19 mouse cellular contexts compared by ENCODE assay signal in genomic region chr3:105505161-105505872, GRCm38 (mm10). TPM values are rescaled to one million over a fixed set of nuclear protein-coding genes. Genes with fewer than 3 reads are reported as not detected.
DNase-seq lines count a peak whose midpoint lies in the region; ATAC-seq and TF ChIP-seq lines count a peak whose summit lies in the region.
"Had no signal": no experiment of that assay in that cellular context is flagged by ENCODE, and none has a peak within 500 bp of the region (broad histone marks: within the 10 kb centered on the region; RNA-seq: fewer than 3 reads in every experiment).

No protein-coding gene starts in this region.

- H3K4me3 ChIP-seq in neural tube, embryonic 11.5 days (ENCODE audit: low read depth, low read length), result no peak overlapping the region
- no peak overlapping the region for H3K4me3 ChIP-seq in forebrain, postnatal 0 days (ENCODE audit: low read depth, low read length)
- no peak overlapping the region for H3K4me3 ChIP-seq in midbrain, embryonic 11.5 days (ENCODE audit: low read depth, low read length)
- H3K4me3 ChIP-seq in neural tube, embryonic 15.5 days (replicated peaks), result no peak overlapping the region
- H3K4me3 ChIP-seq: embryonic facial prominence, embryonic 12.5 days; lung, embryonic 15.5 days; megakaryocyte, embryonic 14.5 days had no signal

- H3K27me3 ChIP-seq in neural tube, embryonic 11.5 days (ENCODE audit: control insufficient read depth, insufficient read depth, low read length), result no peaks in the 10 kb centered on the region
- no peaks in the 10 kb centered on the region for H3K27me3 ChIP-seq in forebrain, postnatal 0 days (ENCODE audit: insufficient read depth, low read length)
- H3K27me3 ChIP-seq in midbrain, embryonic 11.5 days (ENCODE audit: control insufficient read depth, insufficient read depth, low read length), result no peaks in the 10 kb centered on the region
- no peaks in the 10 kb centered on the region for H3K27me3 ChIP-seq in neural tube, embryonic 15.5 days (replicated peaks)
- H3K27me3 ChIP-seq: embryonic facial prominence, embryonic 12.5 days; lung, embryonic 15.5 days had no signal

- WGBS in neural tube, embryonic 11.5 days, result 62% methylated on average over 15 of the region's 15 CpGs
- WGBS in forebrain, postnatal 0 days, result 22% methylated on average over 15 of the region's 15 CpGs
- WGBS in midbrain, embryonic 11.5 days, result 71% methylated on average over 15 of the region's 15 CpGs
- 30% methylated on average over 15 of the region's 15 CpGs for WGBS in neural tube, embryonic 15.5 days

- no peak for TF ChIP-seq CTCF in forebrain, postnatal 0 days (IDR thresholded peaks at IDR 0.05; ENCODE audit: low read depth)

- ATAC-seq in neural tube, embryonic 11.5 days (ENCODE audit: insufficient read depth, low FRiP score, low TSS enrichment), result peak; percentile 72
- ATAC-seq in forebrain, postnatal 0 days, result peak; percentile 41; the same call in 1 of the 2 replicates
- ATAC-seq in midbrain, embryonic 11.5 days (ENCODE audit: low FRiP score), result no peak
- ATAC-seq in neural tube, embryonic 15.5 days (ENCODE audit: low FRiP score), result 0 out of 2 replicates have a peak, but pooled peaks have one; percentile 26
- ATAC-seq in CD4-positive, CD25-positive, alpha-beta regulatory T cell, adult 4 months, result no peak
- ATAC-seq in megakaryocyte-erythroid progenitor cell, adult 5-6 weeks (replicated peaks; ENCODE audit: low FRiP score, low TSS enrichment, poor library complexity, severe bottlenecking), result no peak

- no peak overlapping the region for H3K9ac ChIP-seq in neural tube, embryonic 11.5 days (ENCODE audit: low read length)
- peak overlapping the region; percentile 40 for H3K9ac ChIP-seq in forebrain, postnatal 0 days
- H3K9ac ChIP-seq in midbrain, embryonic 11.5 days (ENCODE audit: low read length), result peak overlapping the region; percentile 28
- H3K9ac ChIP-seq in neural tube, embryonic 15.5 days (replicated peaks), result 0 out of 2 replicates have a peak overlapping the region, but pooled peaks have one; percentile 11
- H3K9ac ChIP-seq: embryonic facial prominence, embryonic 12.5 days; lung, embryonic 15.5 days had no signal

- H3K27ac ChIP-seq in neural tube, embryonic 11.5 days (ENCODE audit: low read depth, low read length), result no peak overlapping the region
- peak overlapping the region; percentile 68 for H3K27ac ChIP-seq in forebrain, postnatal 0 days (ENCODE audit: low read depth, low read length)
- no peak overlapping the region for H3K27ac ChIP-seq in midbrain, embryonic 11.5 days (ENCODE audit: low read depth, low read length)
- peak overlapping the region; percentile 69; the same call in 1 of the 2 replicates for H3K27ac ChIP-seq in neural tube, embryonic 15.5 days (replicated peaks)
- H3K27ac ChIP-seq: embryonic facial prominence, embryonic 12.5 days; lung, embryonic 15.5 days had no signal

- no peaks in the 10 kb centered on the region for H3K9me3 ChIP-seq in neural tube, embryonic 11.5 days (ENCODE audit: control insufficient read depth, low read length)
- H3K9me3 ChIP-seq in forebrain, postnatal 0 days (ENCODE audit: low read length), result no peaks in the 10 kb centered on the region
- H3K9me3 ChIP-seq in midbrain, embryonic 11.5 days (ENCODE audit: control insufficient read depth, low read length), result no peaks in the 10 kb centered on the region
- H3K9me3 ChIP-seq in neural tube, embryonic 15.5 days (replicated peaks), result no peaks in the 10 kb centered on the region
- H3K9me3 ChIP-seq: embryonic facial prominence, embryonic 12.5 days; lung, embryonic 15.5 days; megakaryocyte, embryonic 14.5 days had no signal

- peak; percentile 37 for DNase-seq in neural tube, embryonic 11.5 days (ENCODE audit: low spot score)
- no peak for DNase-seq in neural tube, embryonic 10.5 days (ENCODE audit: extremely low spot score, low spot score)
- peak; percentile 24 for DNase-seq in forebrain, postnatal 0 days
- DNase-seq in midbrain, embryonic 11.5 days (ENCODE audit: low spot score, missing footprints), result peak; percentile 80
- no peak for DNase-seq in lung, postnatal 10 days
- DNase-seq: adrenal gland, postnatal 14 days; cerebellum, postnatal 36 days; gastrocnemius, postnatal 10 days; heart, postnatal 4 days; kidney, adult 18-20 months; kidney, postnatal 36 days; liver; right cerebral cortex, postnatal 4 days had no signal

- H3K4me1 ChIP-seq in neural tube, embryonic 11.5 days (ENCODE audit: control insufficient read depth, insufficient read depth, low read length), result peaks cover 2% of the 10 kb centered on the region; the same call in 1 of the 2 replicates
- H3K4me1 ChIP-seq in forebrain, postnatal 0 days (ENCODE audit: insufficient read depth), result peaks cover 20% of the 10 kb centered on the region
- no peaks in the 10 kb centered on the region for H3K4me1 ChIP-seq in midbrain, embryonic 11.5 days (ENCODE audit: control insufficient read depth, insufficient read depth, low read length)
- H3K4me1 ChIP-seq in neural tube, embryonic 15.5 days, result peaks cover 23% of the 10 kb centered on the region
- H3K4me1 ChIP-seq: embryonic facial prominence, embryonic 12.5 days; lung, embryonic 15.5 days; megakaryocyte, embryonic 14.5 days had no signal

- no peak overlapping the region for H3K4me2 ChIP-seq in neural tube, embryonic 11.5 days (ENCODE audit: low read depth)
- H3K4me2 ChIP-seq in forebrain, postnatal 0 days (ENCODE audit: low read depth), result peak overlapping the region; percentile 29; the same call in 1 of the 2 replicates
- no peak overlapping the region for H3K4me2 ChIP-seq in midbrain, embryonic 11.5 days
- no peak overlapping the region for H3K4me2 ChIP-seq in neural tube, embryonic 15.5 days
- H3K4me2 ChIP-seq: embryonic facial prominence, embryonic 12.5 days; lung, embryonic 15.5 days had no signal

- no peaks in the 10 kb centered on the region for H3K36me3 ChIP-seq in neural tube, embryonic 11.5 days (ENCODE audit: control insufficient read depth, insufficient read depth, low read length)
- H3K36me3 ChIP-seq in forebrain, postnatal 0 days (ENCODE audit: insufficient read depth), result no peaks in the 10 kb centered on the region
- no peaks in the 10 kb centered on the region for H3K36me3 ChIP-seq in midbrain, embryonic 11.5 days (ENCODE audit: control insufficient read depth, insufficient read depth, low read length)
- no peaks in the 10 kb centered on the region for H3K36me3 ChIP-seq in neural tube, embryonic 15.5 days
- H3K36me3 ChIP-seq: embryonic facial prominence, embryonic 12.5 days; lung, embryonic 15.5 days had no signal

RNA-seq across cellular contexts. Expression of gene Kcnd3, which starts 53.2 kb away (rescaled TPM):
- polyA plus RNA-seq in neural tube, embryonic 11.5 days (2014; fragmentation: Nextera tagmentation; extraction: Ambion mirVana), result 0.99 and 1.5 TPM in 2 replicates
- total RNA-seq in forebrain, postnatal 0 days (2014; rRNA removed), result 34.8 and 48.9 TPM in 2 replicates
- 4.4 and 7.5 TPM in 2 replicates for polyA plus RNA-seq in forebrain, postnatal 0 days (2015; fragmentation: Nextera tagmentation; extraction: Ambion mirVana)
- 2.4 TPM in 2 replicates for polyA plus RNA-seq in midbrain, embryonic 11.5 days (2014; fragmentation: Nextera tagmentation; extraction: Ambion mirVana)
- polyA plus RNA-seq in neural tube, embryonic 15.5 days (2015; fragmentation: Nextera tagmentation; extraction: Ambion mirVana), result 8.1 and 8.2 TPM in 2 replicates
- under 1 TPM in 1 of 2 experiments, not detected in 1; 0.12 TPM for polyA plus RNA-seq in CD4-positive, CD25-positive, alpha-beta regulatory T cell, adult 4 months (2017; shearing (Covaris generic))
- not detected in 2 replicates for total RNA-seq in megakaryocyte-erythroid progenitor cell, adult 5-6 weeks (2014; fragmentation: Nextera tagmentation)
- total RNA-seq in megakaryocyte-erythroid progenitor cell, adult 5-6 weeks (2017), result not detected in 2 replicates

Comparison
In these comparisons a context has a peak if more than half of its experiments do, and no peak if none do; other contexts are left out.
1. DNase-seq: peak in neural tube, embryonic 11.5 days (single experiment), forebrain, postnatal 0 days (single experiment) and midbrain, embryonic 11.5 days (single experiment); none in neural tube, embryonic 10.5 days (single experiment) and lung, postnatal 10 days (single experiment).
2. H3K27ac ChIP-seq: peak in forebrain, postnatal 0 days (single experiment) and neural tube, embryonic 15.5 days (single experiment); none in neural tube, embryonic 11.5 days (single experiment) and midbrain, embryonic 11.5 days (single experiment).
3. ATAC-seq: peak in neural tube, embryonic 11.5 days (single experiment), forebrain, postnatal 0 days (single experiment) and neural tube, embryonic 15.5 days (single experiment); none in midbrain, embryonic 11.5 days (single experiment), CD4-positive, CD25-positive, alpha-beta regulatory T cell, adult 4 months (single experiment) and megakaryocyte-erythroid progenitor cell, adult 5-6 weeks (single experiment).